Mouse (Mus musculus) E14TG2a.4 (cell line): Measurements from ENCODE around the gene Amigo3.

Experiments used
- H3K27me3 ChIP-seq: 2 replicates; pipeline ENCODE4 v1.6.1; 2014; ENCODE audit warnings: low read length, control low read depth; ENCODE audit not compliant: insufficient read depth
- H3K36me3 ChIP-seq: 2 replicates; pipeline ENCODE4 v1.6.1; 2014; ENCODE audit warnings: low read length, control low read depth; ENCODE audit not compliant: insufficient read depth
- H3K4me1 ChIP-seq: replicated peaks from 2 replicates; pipeline ENCODE4 v1.6.1; 2014; ENCODE audit warnings: low read depth, low read length, control low read depth
- H3K4me3 ChIP-seq: replicated peaks from 2 replicates; pipeline ENCODE4 v1.5.1; 2014; ENCODE audit warnings: mild to moderate bottlenecking, low read length
- H3K9me3 ChIP-seq: 2 replicates; pipeline ENCODE4 v1.6.1; 2014; ENCODE audit warnings: low read length, control low read depth
- CTCF ChIP-seq: conservative IDR thresholded peaks from 2 replicates; pipeline ENCODE4 v1.5.1; 2014; ENCODE audit warnings: low read length
- NANOG ChIP-seq: IDR thresholded peaks from 2 replicates; pipeline ENCODE4 v1.6.1; 2014; ENCODE audit warnings: borderline replicate concordance, low read length, mixed read lengths
- POU5F1 ChIP-seq: IDR thresholded peaks from 2 replicates; pipeline ENCODE4 v1.6.1; 2014; ENCODE audit warnings: low read length, borderline replicate concordance

Amigo3 gene

GRCm38 (mm10) chr9:108049561-108050251 lies 3.3 kb upstream of the Amigo3 start:
- Histone ChIP-seq H3K4me3 (peak overlapping the region; percentile 90), H3K27me3 (no peaks in the 10 kb centered on the region), H3K4me1 (peaks cover 90% of the 10 kb centered on the region), H3K9me3 (no peaks in the 10 kb centered on the region), H3K36me3 (peaks cover 58% of the 10 kb centered on the region)
- no peak for TF ChIP-seq NANOG
- no peak for TF ChIP-seq CTCF

GRCm38 (mm10) chr9:108051184-108051930 lies 1.6 kb upstream of the Amigo3 start:
- H3K4me1 ChIP-seq: peaks cover 91% of the 10 kb centered on the region
- H3K4me3 ChIP-seq: no peak overlapping the region
- no peaks in the 10 kb centered on the region for H3K9me3 ChIP-seq
- H3K36me3 ChIP-seq: peaks cover 54% of the 10 kb centered on the region
- H3K27me3 ChIP-seq: no peaks in the 10 kb centered on the region
- TF ChIP-seq POU5F1: no peak
- no peak for TF ChIP-seq NANOG
- TF ChIP-seq CTCF: no peak

- no peaks in the 10 kb centered on the region for H3K9me3 ChIP-seq
- H3K27me3 ChIP-seq: no peaks in the 10 kb centered on the region
- no peak overlapping the region for H3K4me3 ChIP-seq
- H3K4me1 ChIP-seq: peaks cover 91% of the 10 kb centered on the region
- TF ChIP-seq NANOG: no peak
- H3K36me3 ChIP-seq: peaks cover 49% of the 10 kb centered on the region
These were observed 1.1 kb upstream of the Amigo3 start for GRCm38 (mm10) chr9:108051931-108052220.

- H3K27me3 ChIP-seq: no peaks in the 10 kb centered on the region
- no peak overlapping the region for H3K4me3 ChIP-seq
- peaks cover 91% of the 10 kb centered on the region for H3K4me1 ChIP-seq
- H3K36me3 ChIP-seq: peaks cover 46% of the 10 kb centered on the region
- TF ChIP-seq NANOG (no peak), CTCF (no peak), POU5F1 (no peak)
- no peaks in the 10 kb centered on the region for H3K9me3 ChIP-seq
These were observed 548 bp upstream of the Amigo3 start for GRCm38 (mm10) chr9:108052411-108052810.

- no peaks in the 10 kb centered on the region for H3K9me3 ChIP-seq
- H3K4me3 ChIP-seq: peak overlapping the region; percentile 70
- H3K4me1 ChIP-seq: peaks cover 81% of the 10 kb centered on the region
- H3K36me3 ChIP-seq: peaks cover 57% of the 10 kb centered on the region
- H3K27me3 ChIP-seq: no peaks in the 10 kb centered on the region
- TF ChIP-seq POU5F1 (no peak), NANOG (no peak), CTCF (no peak)
These were observed 786 bp downstream of the Amigo3 start for GRCm38 (mm10) chr9:108053665-108054225.

GRCm38 (mm10) chr9:108054331-108055040 lies 1.5 kb downstream of the Amigo3 start:
- Histone ChIP-seq H3K9me3 (no peaks in the 10 kb centered on the region), H3K4me3 (peak overlapping the region; percentile 70), H3K27me3 (no peaks in the 10 kb centered on the region), H3K4me1 (peaks cover 84% of the 10 kb centered on the region), H3K36me3 (peaks cover 63% of the 10 kb centered on the region)
- no peak for TF ChIP-seq NANOG
- TF ChIP-seq POU5F1: no peak
- TF ChIP-seq CTCF: no peak

- H3K4me3 ChIP-seq: no peak overlapping the region; the same call in 1 of the 2 replicates
- no peaks in the 10 kb centered on the region for H3K9me3 ChIP-seq
- H3K27me3 ChIP-seq: no peaks in the 10 kb centered on the region
- peaks cover 64% of the 10 kb centered on the region for H3K36me3 ChIP-seq
- H3K4me1 ChIP-seq: peaks cover 84% of the 10 kb centered on the region
- TF ChIP-seq POU5F1 (no peak), CTCF (no peak), NANOG (no peak)
These were observed 2.1 kb downstream of the Amigo3 start for GRCm38 (mm10) chr9:108055061-108055460.

- no peak overlapping the region for H3K4me3 ChIP-seq
- TF ChIP-seq CTCF: no peak
- no peak for TF ChIP-seq POU5F1
- no peak for TF ChIP-seq NANOG
These were observed 2.8 kb downstream of the Amigo3 start for GRCm38 (mm10) chr9:108055661-108056237.

More at GRCm38 (mm10) chr9:108055661-108056237, 2.8 kb downstream of the Amigo3 start:
- Histone ChIP-seq H3K4me1 (peaks cover 82% of the 10 kb centered on the region), H3K27me3 (no peaks in the 10 kb centered on the region), H3K36me3 (peaks cover 57% of the 10 kb centered on the region), H3K9me3 (no peaks in the 10 kb centered on the region)
